In the genomic region with DNA sequence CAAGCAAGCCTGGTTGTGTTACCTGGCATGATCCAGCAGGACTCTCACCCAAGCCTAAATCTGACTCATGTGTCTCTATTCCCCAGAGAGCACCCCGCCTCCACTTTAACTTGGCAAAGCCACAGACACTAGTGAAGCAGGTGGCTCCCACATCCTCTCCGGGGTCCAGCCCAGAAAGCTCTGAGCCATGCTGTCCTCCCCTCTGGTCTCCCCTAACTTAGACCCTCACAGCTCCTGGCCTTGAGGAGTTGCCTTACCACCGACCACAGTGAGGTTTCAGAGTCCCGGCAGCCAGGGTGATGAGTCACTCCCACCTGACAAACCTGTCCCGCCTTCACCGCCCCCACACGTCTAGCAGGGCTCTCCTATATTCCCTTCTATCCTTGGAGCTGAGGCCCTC, we compare ENCODE assay signal across 9 mouse cellular contexts. TPM values are rescaled to one million over a fixed set of nuclear protein-coding genes. Genes with fewer than 3 reads are reported as not detected.
A peak's percentile ranks its signal among the peaks of the same experiment; 100 is the strongest.
DNase-seq lines count a peak whose midpoint lies in the region; ATAC-seq and TF ChIP-seq lines count a peak whose summit lies in the region.
"Had no signal": no experiment of that assay in that cellular context is flagged by ENCODE, and none has a peak within 500 bp of the region (broad histone marks: within the 10 kb centered on the region; RNA-seq: fewer than 3 reads in every experiment).

No protein-coding gene starts in this region.

- DNase-seq in cerebellum, adult 18-20 months: peak; percentile 52 to 67
- DNase-seq in cerebellum, postnatal 10 days: no peak
- DNase-seq in lung, postnatal 0 days (ENCODE audit: low spot score): no peak
- DNase-seq in lung, postnatal 4 days: no peak
- no peak for DNase-seq in layer of hippocampus, adult 9-11 months
- DNase-seq: right cerebral cortex, postnatal 4 days had no signal

- peak overlapping the region; percentile 62 for H3K27ac ChIP-seq in lung, postnatal 0 days (ENCODE audit: low read length)
- no peak overlapping the region for H3K27ac ChIP-seq in heart, embryonic 12.5 days (ENCODE audit: poor library complexity, severe bottlenecking)
- peak overlapping the region; percentile 97 for H3K27ac ChIP-seq in stomach, embryonic 16.5 days (ENCODE audit: low read length)
- no peak overlapping the region for H3K27ac ChIP-seq in midbrain, embryonic 16.5 days (ENCODE audit: low read length)

- H3K4me1 ChIP-seq in lung, postnatal 0 days (ENCODE audit: insufficient read depth, low read depth, low read length): peaks cover 66% of the 10 kb centered on the region
- peaks cover 84% of the 10 kb centered on the region for H3K4me1 ChIP-seq in heart, embryonic 12.5 days (replicated peaks)
- peaks cover 71% of the 10 kb centered on the region for H3K4me1 ChIP-seq in stomach, embryonic 16.5 days (ENCODE audit: control insufficient read depth, insufficient read depth, low read length)
- peaks cover 20% of the 10 kb centered on the region for H3K4me1 ChIP-seq in midbrain, embryonic 16.5 days (ENCODE audit: control insufficient read depth, insufficient read depth, low read length)

- no peak for ATAC-seq in lung, postnatal 0 days
- ATAC-seq in heart, embryonic 12.5 days (ENCODE audit: insufficient number of reproducible peaks, low FRiP score): no peak
- no peak for ATAC-seq in stomach, embryonic 16.5 days (ENCODE audit: insufficient read depth, low FRiP score)
- ATAC-seq in midbrain, embryonic 16.5 days: no peak

- H3K36me3 ChIP-seq in lung, postnatal 0 days (ENCODE audit: insufficient read depth, low read length): no peaks in the 10 kb centered on the region
- H3K36me3 ChIP-seq in heart, embryonic 12.5 days: peaks cover 15% of the 10 kb centered on the region
- H3K36me3 ChIP-seq in stomach, embryonic 16.5 days (ENCODE audit: control insufficient read depth, insufficient read depth, low read length): no peaks in the 10 kb centered on the region
- no peaks in the 10 kb centered on the region for H3K36me3 ChIP-seq in midbrain, embryonic 16.5 days (ENCODE audit: control insufficient read depth, insufficient read depth, low read length)

- WGBS in lung, postnatal 0 days: 46% methylated on average over 7 of the region's 7 CpGs
- WGBS in heart, embryonic 12.5 days: 63% methylated on average over 7 of the region's 7 CpGs
- 53% methylated on average over 7 of the region's 7 CpGs for WGBS in stomach, embryonic 16.5 days
- 83% methylated on average over 7 of the region's 7 CpGs for WGBS in midbrain, embryonic 16.5 days

- no peaks in the 10 kb centered on the region for H3K27me3 ChIP-seq in lung, postnatal 0 days (replicated peaks; ENCODE audit: insufficient read depth, low read length)
- no peaks in the 10 kb centered on the region for H3K27me3 ChIP-seq in heart, embryonic 12.5 days (replicated peaks)
- H3K27me3 ChIP-seq in stomach, embryonic 16.5 days (ENCODE audit: control insufficient read depth, insufficient read depth, low read length): no peaks in the 10 kb centered on the region
- H3K27me3 ChIP-seq in midbrain, embryonic 16.5 days (ENCODE audit: control insufficient read depth, insufficient read depth, low read depth, low read length): no peaks in the 10 kb centered on the region

- TF ChIP-seq CTCF in lung, postnatal 0 days (IDR thresholded peaks at IDR 0.05): no peak

- H3K9me3 ChIP-seq in lung, postnatal 0 days (ENCODE audit: low read length): no peaks in the 10 kb centered on the region
- H3K9me3 ChIP-seq in heart, embryonic 12.5 days (replicated peaks): no peaks in the 10 kb centered on the region
- H3K9me3 ChIP-seq in stomach, embryonic 16.5 days (replicated peaks; ENCODE audit: control insufficient read depth, low read length): no peaks in the 10 kb centered on the region
- no peaks in the 10 kb centered on the region for H3K9me3 ChIP-seq in midbrain, embryonic 16.5 days (replicated peaks; ENCODE audit: control insufficient read depth, low read length, poor library complexity, severe bottlenecking)

- no peak overlapping the region for H3K4me3 ChIP-seq in lung, postnatal 0 days (ENCODE audit: low read depth, low read length)
- H3K4me3 ChIP-seq in heart, embryonic 12.5 days: no peak overlapping the region
- H3K4me3 ChIP-seq in stomach, embryonic 16.5 days (replicated peaks; ENCODE audit: low read length): peak overlapping the region; percentile 84
- H3K4me3 ChIP-seq in midbrain, embryonic 16.5 days (ENCODE audit: low read depth, low read length): no peak overlapping the region

- H3K9ac ChIP-seq in lung, postnatal 0 days (replicated peaks; ENCODE audit: low read depth): no peak overlapping the region
- H3K9ac ChIP-seq in heart, embryonic 12.5 days: peak overlapping the region; percentile 16; the same call in 1 of the 2 replicates
- H3K9ac ChIP-seq in stomach, embryonic 16.5 days (ENCODE audit: low read length): peak overlapping the region; percentile 40; the same call in 1 of the 2 replicates
- H3K9ac ChIP-seq in midbrain, embryonic 16.5 days (ENCODE audit: low read depth, low read length): no peak overlapping the region

- TF ChIP-seq EP300 in lung, postnatal 0 days (IDR thresholded peaks at IDR 0.05): no peak

- H3K4me2 ChIP-seq in lung, postnatal 0 days (replicated peaks; ENCODE audit: low read depth, low read length): peak overlapping the region; percentile 69; the same call in 1 of the 2 replicates
- H3K4me2 ChIP-seq in heart, embryonic 12.5 days: peak overlapping the region; percentile 34
- H3K4me2 ChIP-seq in stomach, embryonic 16.5 days (ENCODE audit: low read depth, low read length): peak overlapping the region; percentile 73
- no peak overlapping the region for H3K4me2 ChIP-seq in midbrain, embryonic 16.5 days (ENCODE audit: low read length)

RNA-seq across cellular contexts. Expression of gene Jup, which starts 3.8 kb away (rescaled TPM):
- polyA plus RNA-seq in lung, postnatal 0 days (2015; fragmentation: Nextera tagmentation; extraction: Ambion mirVana): 231 and 251 TPM in 2 replicates
- 107 and 109 TPM in 2 replicates for polyA plus RNA-seq in heart, embryonic 12.5 days (2016; fragmentation: Nextera tagmentation; extraction: Ambion mirVana)
- polyA plus RNA-seq in stomach, embryonic 16.5 days (2015; fragmentation: Nextera tagmentation; extraction: Ambion mirVana): 247 and 328 TPM in 2 replicates
- polyA plus RNA-seq in midbrain, embryonic 16.5 days (2015; fragmentation: Nextera tagmentation; extraction: Ambion mirVana): 99.7 and 109 TPM in 2 replicates

RNA-seq across cellular contexts. Expression of gene P3h4, which starts 20.9 kb away (rescaled TPM):
- polyA plus RNA-seq in lung, postnatal 0 days (2015; fragmentation: Nextera tagmentation; extraction: Ambion mirVana): 44.9 and 47.1 TPM in 2 replicates
- polyA plus RNA-seq in heart, embryonic 12.5 days (2016; fragmentation: Nextera tagmentation; extraction: Ambion mirVana): 69.7 and 78.3 TPM in 2 replicates
- polyA plus RNA-seq in stomach, embryonic 16.5 days (2015; fragmentation: Nextera tagmentation; extraction: Ambion mirVana): 56.7 and 62.1 TPM in 2 replicates
- polyA plus RNA-seq in midbrain, embryonic 16.5 days (2015; fragmentation: Nextera tagmentation; extraction: Ambion mirVana): 20.7 and 20.8 TPM in 2 replicates

RNA-seq across cellular contexts. Expression of gene Fkbp10, which starts 21.8 kb away (rescaled TPM):
- polyA plus RNA-seq in lung, postnatal 0 days (2015; fragmentation: Nextera tagmentation; extraction: Ambion mirVana): 75.6 and 86.5 TPM in 2 replicates
- polyA plus RNA-seq in heart, embryonic 12.5 days (2016; fragmentation: Nextera tagmentation; extraction: Ambion mirVana): 114 and 124 TPM in 2 replicates
- polyA plus RNA-seq in stomach, embryonic 16.5 days (2015; fragmentation: Nextera tagmentation; extraction: Ambion mirVana): 114 and 119 TPM in 2 replicates
- 19.3 and 19.6 TPM in 2 replicates for polyA plus RNA-seq in midbrain, embryonic 16.5 days (2015; fragmentation: Nextera tagmentation; extraction: Ambion mirVana)

RNA-seq across cellular contexts. Expression of gene Hap1, which starts 37.8 kb away (rescaled TPM):
- 6.4 and 6.5 TPM in 2 replicates for polyA plus RNA-seq in lung, postnatal 0 days (2015; fragmentation: Nextera tagmentation; extraction: Ambion mirVana)
- 11.1 and 12.3 TPM in 2 replicates for polyA plus RNA-seq in heart, embryonic 12.5 days (2016; fragmentation: Nextera tagmentation; extraction: Ambion mirVana)
- polyA plus RNA-seq in stomach, embryonic 16.5 days (2015; fragmentation: Nextera tagmentation; extraction: Ambion mirVana): 13.2 and 13.5 TPM in 2 replicates
- 417 and 440 TPM in 2 replicates for polyA plus RNA-seq in midbrain, embryonic 16.5 days (2015; fragmentation: Nextera tagmentation; extraction: Ambion mirVana)

RNA-seq across cellular contexts. Expression of gene Nt5c3b, which starts 47.9 kb away (rescaled TPM):
- polyA plus RNA-seq in lung, postnatal 0 days (2015; fragmentation: Nextera tagmentation; extraction: Ambion mirVana): 56.3 and 57.6 TPM in 2 replicates
- 101 and 104 TPM in 2 replicates for polyA plus RNA-seq in heart, embryonic 12.5 days (2016; fragmentation: Nextera tagmentation; extraction: Ambion mirVana)
- polyA plus RNA-seq in stomach, embryonic 16.5 days (2015; fragmentation: Nextera tagmentation; extraction: Ambion mirVana): 99.1 and 109 TPM in 2 replicates
- polyA plus RNA-seq in midbrain, embryonic 16.5 days (2015; fragmentation: Nextera tagmentation; extraction: Ambion mirVana): 109 and 122 TPM in 2 replicates

Comparison
In these comparisons a context has a peak if more than half of its experiments do, and no peak if none do; other contexts are left out.
1. DNase-seq: peak in cerebellum, adult 18-20 months (2 of 2); none in cerebellum, postnatal 10 days (0 of 2), lung, postnatal 0 days (single experiment), lung, postnatal 4 days (0 of 2) and layer of hippocampus, adult 9-11 months (single experiment).
2. H3K27ac ChIP-seq: peak in lung, postnatal 0 days (single experiment) and stomach, embryonic 16.5 days (single experiment); none in heart, embryonic 12.5 days (single experiment) and midbrain, embryonic 16.5 days (single experiment).
3. H3K9ac ChIP-seq: peak in heart, embryonic 12.5 days (single experiment) and stomach, embryonic 16.5 days (single experiment); none in lung, postnatal 0 days (single experiment) and midbrain, embryonic 16.5 days (single experiment).